Mouse (Mus musculus): ENCODE measurements around the gene Greb1.

GRCm38 (mm10) chr12:16779165-16779564 is 21.5 kb downstream of the Greb1 start:
- TF ChIP-seq CTCF (IDR thresholded peaks at IDR 0.05; ENCODE audit: borderline replicate concordance, insufficient read depth, low read depth, low read length) (no peak), POLR2A (IDR thresholded peaks at IDR 0.05; ENCODE audit: borderline replicate concordance, insufficient read depth, low read length) (no peak)
